Mouse (Mus musculus): ENCODE results near the gene Pik3ap1. TPM values are rescaled to one million over a fixed set of nuclear protein-coding genes. Genes with fewer than 3 reads are reported as not detected.
A peak's percentile ranks its signal among the peaks of the same experiment; 100 is the strongest.

Pik3ap1 gene
- polyA plus RNA-seq, 1 experiment from 2014 or later: 2.7 TPM

GRCm38 (mm10) chr19:41270906-41271305, 114.0 kb downstream of the Pik3ap1 start:
- no peak overlapping the region for H3K4me2 ChIP-seq (ENCODE audit: low read depth, low read length)
- no peak overlapping the region for H3K9ac ChIP-seq (ENCODE audit: low read depth, low read length)
- no peaks in the 10 kb centered on the region for H3K27me3 ChIP-seq (replicated peaks; ENCODE audit: control insufficient read depth, insufficient read depth, low read length)
- H3K4me3 ChIP-seq (ENCODE audit: low read depth, low read length): no peak overlapping the region
- no peak for ATAC-seq (ENCODE audit: low read depth)
- WGBS: 74% methylated on average over 7 of the region's 7 CpGs
- no peak overlapping the region for H3K27ac ChIP-seq (replicated peaks; ENCODE audit: low read depth, low read length)
- DNase-seq (ENCODE audit: low spot score): no peak
- H3K4me1 ChIP-seq (ENCODE audit: control insufficient read depth, insufficient read depth, low read length): 0 out of 2 replicates have a peak, but pooled peaks cover 3% of the 10 kb centered on the region
- H3K9me3 ChIP-seq (ENCODE audit: control insufficient read depth, low read length): no peaks in the 10 kb centered on the region
- no peaks in the 10 kb centered on the region for H3K36me3 ChIP-seq (ENCODE audit: control insufficient read depth, insufficient read depth, low read length)

GRCm38 (mm10) chr19:41270151-41270727, 114.7 kb downstream of the Pik3ap1 start:
- Histone ChIP-seq H3K9me3 (ENCODE audit: control insufficient read depth, low read length) (no peaks in the 10 kb centered on the region), H3K9ac (ENCODE audit: low read depth, low read length) (no peak overlapping the region), H3K27me3 (replicated peaks; ENCODE audit: control insufficient read depth, insufficient read depth, low read length) (no peaks in the 10 kb centered on the region), H3K4me3 (ENCODE audit: low read depth, low read length) (no peak overlapping the region), H3K36me3 (ENCODE audit: control insufficient read depth, insufficient read depth, low read length) (no peaks in the 10 kb centered on the region), H3K4me1 (ENCODE audit: control insufficient read depth, insufficient read depth, low read length) (0 out of 2 replicates have a peak, but pooled peaks cover 3% of the 10 kb centered on the region), H3K4me2 (ENCODE audit: low read depth, low read length) (no peak overlapping the region), H3K27ac (replicated peaks; ENCODE audit: low read depth, low read length) (no peak overlapping the region)
- peak; percentile 65 for DNase-seq (ENCODE audit: low spot score)
- 58% methylated on average over 9 of the region's 9 CpGs for WGBS
- peak; percentile 30; the same call in 1 of the 2 replicates for ATAC-seq (ENCODE audit: low read depth)

GRCm38 (mm10) chr19:41266251-41266901, 118.5 kb downstream of the Pik3ap1 start:
- no peak for ATAC-seq (ENCODE audit: low read depth)
- H3K4me1 ChIP-seq (ENCODE audit: control insufficient read depth, insufficient read depth, low read length): 0 out of 2 replicates have a peak, but pooled peaks cover 7% of the 10 kb centered on the region
- H3K9me3 ChIP-seq (ENCODE audit: control insufficient read depth, low read length): no peaks in the 10 kb centered on the region
- H3K4me2 ChIP-seq (ENCODE audit: low read depth, low read length): no peak overlapping the region
- no peak overlapping the region for H3K4me3 ChIP-seq (ENCODE audit: low read depth, low read length)
- no peak for DNase-seq (ENCODE audit: low spot score)
- no peaks in the 10 kb centered on the region for H3K27me3 ChIP-seq (replicated peaks; ENCODE audit: control insufficient read depth, insufficient read depth, low read length)
- WGBS: 50% methylated on average over 8 of the region's 8 CpGs
- no peak overlapping the region for H3K27ac ChIP-seq (replicated peaks; ENCODE audit: low read depth, low read length)
- no peak overlapping the region for H3K9ac ChIP-seq (ENCODE audit: low read depth, low read length)
- H3K36me3 ChIP-seq (ENCODE audit: control insufficient read depth, insufficient read depth, low read length): no peaks in the 10 kb centered on the region

- WGBS: 34% methylated on average over 13 of the region's 13 CpGs
- H3K27me3 ChIP-seq (replicated peaks; ENCODE audit: control insufficient read depth, insufficient read depth, low read length): no peaks in the 10 kb centered on the region
- peaks cover 4% of the 10 kb centered on the region; the same call in 1 of the 2 replicates for H3K4me1 ChIP-seq (ENCODE audit: control insufficient read depth, insufficient read depth, low read length)
- peak overlapping the region; percentile 99 for H3K9ac ChIP-seq (ENCODE audit: low read depth, low read length)
- DNase-seq (ENCODE audit: low spot score) (peak; percentile 17), ATAC-seq (ENCODE audit: low read depth) (no peak)
- peak overlapping the region; percentile 77 for H3K4me2 ChIP-seq (ENCODE audit: low read depth, low read length)
- H3K9me3 ChIP-seq (ENCODE audit: control insufficient read depth, low read length): no peaks in the 10 kb centered on the region
- H3K27ac ChIP-seq (replicated peaks; ENCODE audit: low read depth, low read length): peak overlapping the region; percentile 99
- no peaks in the 10 kb centered on the region for H3K36me3 ChIP-seq (ENCODE audit: control insufficient read depth, insufficient read depth, low read length)
- H3K4me3 ChIP-seq (ENCODE audit: low read depth, low read length): peak overlapping the region; percentile 92
Observed at GRCm38 (mm10) chr19:41264331-41264799, 120.5 kb downstream of the Pik3ap1 start.

GRCm38 (mm10) chr19:41263630-41264295, 121.1 kb downstream of the Pik3ap1 start, which contains the start of gene Tm9sf3:
TSS of gene Tm9sf3 (minus strand) at chr19:41263997.
- peaks cover 4% of the 10 kb centered on the region; the same call in 1 of the 2 replicates for H3K4me1 ChIP-seq (ENCODE audit: control insufficient read depth, insufficient read depth, low read length)
- peak within 1 kb of the TSS; percentile 92 for H3K4me3 ChIP-seq (ENCODE audit: low read depth, low read length)
- 0% methylated on average over 15 of the region's 98 CpGs for WGBS

GRCm38 (mm10) chr19:41262712-41263629, 121.9 kb downstream of the Pik3ap1 start:
- Histone ChIP-seq H3K4me1 (ENCODE audit: control insufficient read depth, insufficient read depth, low read length) (peaks cover 4% of the 10 kb centered on the region; the same call in 1 of the 2 replicates), H3K4me3 (ENCODE audit: low read depth, low read length) (peak overlapping the region; percentile 92), H3K27me3 (replicated peaks; ENCODE audit: control insufficient read depth, insufficient read depth, low read length) (no peaks in the 10 kb centered on the region), H3K36me3 (ENCODE audit: control insufficient read depth, insufficient read depth, low read length) (no peaks in the 10 kb centered on the region), H3K9ac (ENCODE audit: low read depth, low read length) (peak overlapping the region; percentile 99), H3K4me2 (ENCODE audit: low read depth, low read length) (peak overlapping the region; percentile 77), H3K9me3 (ENCODE audit: control insufficient read depth, low read length) (no peaks in the 10 kb centered on the region), H3K27ac (replicated peaks; ENCODE audit: low read depth, low read length) (peak overlapping the region; percentile 99)
- ATAC-seq (ENCODE audit: low read depth) (peak; percentile 85), DNase-seq (ENCODE audit: low spot score) (peak; percentile 74)
- WGBS: 7% methylated on average over 31 of the region's 51 CpGs

More at GRCm38 (mm10) chr19:41263630-41264295, 121.1 kb downstream of the Pik3ap1 start, which contains the start of gene Tm9sf3:
- Histone ChIP-seq H3K27me3 (replicated peaks; ENCODE audit: control insufficient read depth, insufficient read depth, low read length) (no peaks in the 10 kb centered on the region), H3K9me3 (ENCODE audit: control insufficient read depth, low read length) (no peaks in the 10 kb centered on the region), H3K9ac (ENCODE audit: low read depth, low read length) (peak within 1 kb of the TSS; percentile 99), H3K36me3 (ENCODE audit: control insufficient read depth, insufficient read depth, low read length) (no peaks in the 10 kb centered on the region), H3K27ac (replicated peaks; ENCODE audit: low read depth, low read length) (peak within 1 kb of the TSS; percentile 99), H3K4me2 (ENCODE audit: low read depth, low read length) (peak within 1 kb of the TSS; percentile 77)
- peak; percentile 94 for ATAC-seq (ENCODE audit: low read depth)
- peak; percentile 92 for DNase-seq (ENCODE audit: low spot score)

- 0 out of 2 replicates have a peak, but pooled peaks cover 3% of the 10 kb centered on the region for H3K36me3 ChIP-seq (ENCODE audit: control insufficient read depth, insufficient read depth, low read length)
- H3K4me1 ChIP-seq (ENCODE audit: control insufficient read depth, insufficient read depth, low read length): peaks cover 4% of the 10 kb centered on the region; the same call in 1 of the 2 replicates
- no peak overlapping the region for H3K4me3 ChIP-seq (ENCODE audit: low read depth, low read length)
- H3K4me2 ChIP-seq (ENCODE audit: low read depth, low read length): no peak overlapping the region
- ATAC-seq (ENCODE audit: low read depth): no peak
- H3K9ac ChIP-seq (ENCODE audit: low read depth, low read length): no peak overlapping the region
- no peak for DNase-seq (ENCODE audit: low spot score)
- 84% methylated on average over 3 of the region's 3 CpGs for WGBS
- H3K27ac ChIP-seq (replicated peaks; ENCODE audit: low read depth, low read length): no peak overlapping the region
- H3K9me3 ChIP-seq (ENCODE audit: control insufficient read depth, low read length): no peaks in the 10 kb centered on the region
- H3K27me3 ChIP-seq (replicated peaks; ENCODE audit: control insufficient read depth, insufficient read depth, low read length): no peaks in the 10 kb centered on the region
Observed at GRCm38 (mm10) chr19:41260736-41261135, 124.2 kb downstream of the Pik3ap1 start.
